Mouse (Mus musculus): ENCODE results near the gene Mrpl33. TPM values are rescaled to one million over a fixed set of nuclear protein-coding genes. Genes with fewer than 3 reads are reported as not detected.

The Mrpl33 gene
- 126 and 134 TPM in 2 replicates for polyA plus RNA-seq (2012; rRNA removed)

GRCm38 (mm10) chr5:31596481-31597429, at the start of gene Mrpl33:
Gene Mrpl33 (plus strand): TSS chr5:31596935.

GRCm38 (mm10) chr5:31696971-31697643, 100.4 kb downstream of the Mrpl33 start, which contains the start of gene Rbks:
Gene Rbks (minus strand): TSS chr5:31697627.

DNA sequence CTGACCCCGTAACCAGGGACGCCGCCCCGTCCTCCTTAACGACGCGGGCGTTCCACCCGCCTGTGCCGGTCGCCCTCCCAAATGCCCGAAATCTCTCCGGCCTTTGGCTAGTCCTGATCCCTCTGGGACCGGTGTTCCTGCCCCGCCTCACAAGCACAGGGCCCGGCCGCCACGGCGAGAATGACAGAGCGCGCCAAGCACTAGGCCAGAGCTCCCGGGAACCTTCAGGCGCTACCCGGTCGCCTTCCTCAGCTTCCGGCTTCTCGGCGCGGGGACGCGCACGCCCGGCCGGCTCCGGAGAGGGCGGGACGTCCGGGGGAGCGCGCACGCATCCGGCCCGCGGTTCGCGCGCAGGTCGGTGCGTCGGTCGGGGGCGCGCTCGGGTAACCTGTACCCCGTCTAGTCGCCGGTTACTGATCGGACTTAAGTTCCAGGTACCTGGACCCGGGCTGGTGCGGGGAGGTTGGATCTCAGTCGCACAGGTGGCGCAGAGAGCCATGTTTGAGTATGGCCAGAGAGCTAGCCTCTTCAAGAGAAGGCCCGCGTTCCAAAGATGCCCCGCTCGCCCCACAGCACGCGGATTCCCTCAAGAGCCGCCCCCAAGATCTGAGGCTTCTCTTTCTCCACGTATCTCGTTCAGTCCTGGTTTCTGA, 101.0 kb downstream of the Mrpl33 start, which contains the start of gene Babam2:
TSS of gene Babam2 (plus strand) at position 41 of the 653 bp plus-strand sequence.

Other genes starting within 250 kb of the Mrpl33 start
- gene Zfp512, start 144.5 kb upstream of the Mrpl33 start, polyA plus RNA-seq (2012; rRNA removed): 90.2 and 90.7 TPM in 2 replicates
- 0.10 and 0.11 TPM in 2 replicates for gene 4930548H24Rik, start 111.2 kb upstream of the Mrpl33 start, polyA plus RNA-seq (2012; rRNA removed)
- 36.4 and 39.5 TPM in 2 replicates for gene Gpn1, start 102.2 kb upstream of the Mrpl33 start, polyA plus RNA-seq (2012; rRNA removed)
- gene Slc4a1ap, start 69.9 kb upstream of the Mrpl33 start, polyA plus RNA-seq (2012; rRNA removed): 22.1 and 22.2 TPM in 2 replicates
- gene Supt7l, start 69.1 kb upstream of the Mrpl33 start, polyA plus RNA-seq (2012; rRNA removed): 14.2 and 16.9 TPM in 2 replicates
- 1.2 and 1.7 TPM in 2 replicates for gene Rbks, start 100.7 kb downstream of the Mrpl33 start, polyA plus RNA-seq (2012; rRNA removed)
- 31.1 and 31.3 TPM in 2 replicates for gene Babam2, start 100.7 kb downstream of the Mrpl33 start, polyA plus RNA-seq (2012; rRNA removed)

All from central nervous system, embryonic 18 days (tissue).